Comparison of ENCODE assay signal across 8 mouse cellular contexts in genomic region chr17:47887381-47888154, GRCm38 (mm10). TPM values are rescaled to one million over a fixed set of nuclear protein-coding genes. Genes with fewer than 3 reads are reported as not detected.
DNase-seq lines count a peak whose midpoint lies in the region; ATAC-seq and TF ChIP-seq lines count a peak whose summit lies in the region.

No protein-coding gene starts in this region.

- no peak for TF ChIP-seq CTCF in CH12.LX (conservative IDR thresholded peaks at IDR 0.05 in 1 of 2, IDR thresholded peaks at IDR 0.05 in 1 of 2; ENCODE audit: low read depth in 2 of 2, low read length in 2 of 2)

- H3K79me2 ChIP-seq in CH12.LX (replicated peaks; ENCODE audit: control insufficient read depth, extremely low read depth, insufficient read depth, poor library complexity, severe bottlenecking): no peaks in the 10 kb centered on the region

- no peak for TF ChIP-seq EP300 in CH12.LX (IDR thresholded peaks at IDR 0.05; ENCODE audit: low read length)

- no peak for TF ChIP-seq RAD21 in CH12.LX (IDR thresholded peaks at IDR 0.05; ENCODE audit: low read depth, low read length)

- no peak for TF ChIP-seq POLR2A in CH12.LX (IDR thresholded peaks at IDR 0.05; ENCODE audit: low read depth, low read length)

- no peak overlapping the region for H3K27ac ChIP-seq in CH12.LX (ENCODE audit: insufficient read depth, low read depth)
- H3K27ac ChIP-seq in hindbrain, embryonic 12.5 days: peak overlapping the region; percentile 75
- peak overlapping the region; percentile 80 for H3K27ac ChIP-seq in midbrain, embryonic 11.5 days (ENCODE audit: low read depth, low read length)

- H3K9me3 ChIP-seq in CH12.LX (replicated peaks; ENCODE audit: low read length): no peaks in the 10 kb centered on the region
- no peaks in the 10 kb centered on the region for H3K9me3 ChIP-seq in hindbrain, embryonic 12.5 days (replicated peaks)
- H3K9me3 ChIP-seq in midbrain, embryonic 11.5 days (ENCODE audit: control insufficient read depth, low read length): no peaks in the 10 kb centered on the region

- H3K9ac ChIP-seq in CH12.LX (ENCODE audit: insufficient read depth, low read depth): no peak overlapping the region
- H3K9ac ChIP-seq in hindbrain, embryonic 12.5 days: peak overlapping the region; percentile 45; the same call in 1 of the 2 replicates
- peak overlapping the region; percentile 24; the same call in 1 of the 2 replicates for H3K9ac ChIP-seq in midbrain, embryonic 11.5 days (ENCODE audit: low read length)

- no peak overlapping the region; the same call in 1 of the 2 replicates for H3K4me2 ChIP-seq in CH12.LX (ENCODE audit: insufficient read depth, low read depth, poor library complexity, severe bottlenecking)
- peak overlapping the region; percentile 19 for H3K4me2 ChIP-seq in hindbrain, embryonic 12.5 days (replicated peaks)
- peak overlapping the region; percentile 24; the same call in 1 of the 2 replicates for H3K4me2 ChIP-seq in midbrain, embryonic 11.5 days

- in situ Hi-C loops in CH12.LX (cut with MboI; ENCODE audit: low pct_ligation_motif_present, low pct_unique_long_range_greater_than_20kb, low sequenced_read_pairs): no loop called here

- H3K27me3 ChIP-seq in CH12.LX (replicated peaks): no peaks in the 10 kb centered on the region
- H3K27me3 ChIP-seq in hindbrain, embryonic 12.5 days: no peaks in the 10 kb centered on the region
- no peaks in the 10 kb centered on the region for H3K27me3 ChIP-seq in midbrain, embryonic 11.5 days (ENCODE audit: control insufficient read depth, insufficient read depth, low read length)

- peaks cover 9 to 67% of the 10 kb centered on the region in 2 experiments for H3K4me1 ChIP-seq in CH12.LX (ENCODE audit: control insufficient read depth in 1 of 2, insufficient read depth in 2 of 2)
- peaks cover 54% of the 10 kb centered on the region for H3K4me1 ChIP-seq in hindbrain, embryonic 12.5 days
- peaks cover 55% of the 10 kb centered on the region for H3K4me1 ChIP-seq in midbrain, embryonic 11.5 days (ENCODE audit: control insufficient read depth, insufficient read depth, low read length)

- peak; percentile 67 for ATAC-seq in hindbrain, embryonic 12.5 days (ENCODE audit: low FRiP score)
- peak; percentile 79 for ATAC-seq in midbrain, embryonic 11.5 days (ENCODE audit: low FRiP score)
- no peak for ATAC-seq in granulocyte monocyte progenitor cell, adult 5-6 weeks (replicated peaks; ENCODE audit: poor library complexity, severe bottlenecking)

- DNase-seq in CH12.LX (ENCODE audit: extremely low read depth): peak; percentile 66
- DNase-seq in ES-CJ7 (ENCODE audit: low read depth, low spot score): peak; percentile 98
- peak; percentile 95 for DNase-seq in midbrain, embryonic 11.5 days (ENCODE audit: low spot score, missing footprints)
- no peak for DNase-seq in layer of hippocampus, adult 9-11 months
- no peak for DNase-seq in layer of hippocampus, postnatal 25 days (ENCODE audit: extremely low spot score in 1 of 2, low spot score in 1 of 2)
- no peak for DNase-seq in cerebellum, postnatal 25 days

- 12% methylated on average over 13 of the region's 13 CpGs for WGBS in hindbrain, embryonic 12.5 days
- 9% methylated on average over 13 of the region's 13 CpGs for WGBS in midbrain, embryonic 11.5 days

- peak overlapping the region in 2 of 3 experiments; percentile 25 to 32 for H3K4me3 ChIP-seq in CH12.LX (replicated peaks in 1 of 3; ENCODE audit: low read depth in 2 of 3, low read length in 2 of 3, poor library complexity in 1 of 3)
- no peak overlapping the region for H3K4me3 ChIP-seq in hindbrain, embryonic 12.5 days
- no peak overlapping the region for H3K4me3 ChIP-seq in midbrain, embryonic 11.5 days (ENCODE audit: low read depth, low read length)

- H3K36me3 ChIP-seq in CH12.LX (replicated peaks in 1 of 2; ENCODE audit: control insufficient read depth in 1 of 2, insufficient read depth in 1 of 2, low read length in 1 of 2): peaks cover 15 to 72% of the 10 kb centered on the region in 2 experiments
- H3K36me3 ChIP-seq in hindbrain, embryonic 12.5 days: peaks cover 8% of the 10 kb centered on the region; the same call in 1 of the 2 replicates
- no peaks in the 10 kb centered on the region for H3K36me3 ChIP-seq in midbrain, embryonic 11.5 days (ENCODE audit: control insufficient read depth, insufficient read depth, low read length)

- dilution Hi-C loops in CH12.LX (cut with MboI; ENCODE audit: extremely low pct_ligation_motif_present, extremely low pct_unique_long_range_greater_than_20kb, low sequenced_read_pairs): no loop called here

TF ChIP-seq in CH12.LX, 34 proteins besides CTCF, POLR2A, EP300 and RAD21:
- TF ChIP-seq CHD2 (IDR thresholded peaks at IDR 0.05; ENCODE audit: low read length) (no peak; the same call in 1 of the 2 replicates), E2F4 (IDR thresholded peaks at IDR 0.05; ENCODE audit: insufficient replicate concordance, low read depth, low read length) (no peak), MAZ (IDR thresholded peaks at IDR 0.05; ENCODE audit: low read depth, low read length) (no peak), GABPA (IDR thresholded peaks at IDR 0.05; ENCODE audit: insufficient replicate concordance, low read depth, low read length) (no peak), MAX (IDR thresholded peaks at IDR 0.05; ENCODE audit: low read length) (peak; percentile 38; the same call in 1 of the 2 replicates), JUN (IDR thresholded peaks at IDR 0.05; ENCODE audit: insufficient read depth, low read depth, low read length) (no peak), SMC3 (IDR thresholded peaks at IDR 0.05; ENCODE audit: low read depth, low read length) (no peak), MYC (IDR thresholded peaks at IDR 0.05; ENCODE audit: low read depth, low read length) (peak; percentile 44; the same call in 1 of the 2 replicates), MXI1 (IDR thresholded peaks at IDR 0.05; ENCODE audit: low read depth, low read length) (no peak), NELFE (IDR thresholded peaks at IDR 0.05; ENCODE audit: low read depth, low read length) (no peak)
TF ChIP-seq in CH12.LX: peak in this region for 2.

RNA-seq across cellular contexts. Expression of gene Foxp4, which starts 36.9 kb away (rescaled TPM):
- 8.5 and 9.9 TPM in 2 replicates for total RNA-seq in CH12.LX (2012; rRNA removed)
- total RNA-seq in CH12.LX (2014; rRNA removed): 2.5 and 3.3 TPM in 2 replicates
- 34.8 and 41.7 TPM in 2 replicates for polyA plus RNA-seq in CH12.LX (2012; ENCODE audit: insufficient read length, low read depth)
- 40.6 and 41.7 TPM in 2 replicates for polyA plus RNA-seq in hindbrain, embryonic 12.5 days (2016; fragmentation: Nextera tagmentation; extraction: Ambion mirVana)
- polyA plus RNA-seq in midbrain, embryonic 11.5 days (2014; fragmentation: Nextera tagmentation; extraction: Ambion mirVana): 24.6 and 27.5 TPM in 2 replicates
- total RNA-seq in layer of hippocampus, postnatal 25 days (2021): 10 to 100 TPM; 40.3 to 50.2 TPM
- 16.9 and 29.3 TPM in 2 replicates for total RNA-seq in granulocyte monocyte progenitor cell, adult 5-6 weeks (2014; fragmentation: Nextera tagmentation)
- total RNA-seq in granulocyte monocyte progenitor cell, adult 5-6 weeks (2017): 3.4 and 4.0 TPM in 2 replicates

RNA-seq across cellular contexts. Expression of gene Mdfi, which starts 53.1 kb away (rescaled TPM):
- total RNA-seq in CH12.LX (2012; rRNA removed) (0.08 and 0.30 TPM in 2 replicates), CH12.LX (2014; rRNA removed) (0.35 TPM in 1 of 2 replicates, not detected in the other)
- polyA plus RNA-seq in CH12.LX (2012; ENCODE audit: insufficient read length, low read depth): 0.19 TPM in 1 of 2 replicates, not detected in the other
- 15.0 and 20.9 TPM in 2 replicates for polyA plus RNA-seq in hindbrain, embryonic 12.5 days (2016; fragmentation: Nextera tagmentation; extraction: Ambion mirVana)
- polyA plus RNA-seq in midbrain, embryonic 11.5 days (2014; fragmentation: Nextera tagmentation; extraction: Ambion mirVana): 24.7 and 25.7 TPM in 2 replicates
- 1 to 10 TPM; 1.4 to 1.5 TPM for total RNA-seq in layer of hippocampus, postnatal 25 days (2021)
- 3.7 and 5.5 TPM in 2 replicates for total RNA-seq in granulocyte monocyte progenitor cell, adult 5-6 weeks (2014; fragmentation: Nextera tagmentation)
- 2.7 and 4.9 TPM in 2 replicates for total RNA-seq in granulocyte monocyte progenitor cell, adult 5-6 weeks (2017)

Comparison
In these comparisons a context has a peak if more than half of its experiments do, and no peak if none do; other contexts are left out.
1. DNase-seq: peak in CH12.LX (single experiment), ES-CJ7 (single experiment) and midbrain, embryonic 11.5 days (single experiment); none in layer of hippocampus, adult 9-11 months (single experiment), layer of hippocampus, postnatal 25 days (0 of 2) and cerebellum, postnatal 25 days (0 of 2).
2. H3K4me3 ChIP-seq: peak in CH12.LX (2 of 3); none in hindbrain, embryonic 12.5 days (single experiment) and midbrain, embryonic 11.5 days (single experiment).